Mouse (Mus musculus): ENCODE measurements at regions not wholly inside any gene's neighbourhood (a gene's known extent, or its start where the extent isn't known, plus 50 kb on each side); places are given as distances from the start of the nearest gene placed in this dataset.

GRCm38 (mm10) chr3:39341161-39341687, 454.5 kb downstream of the Fat4 start:
- DNase-seq (ENCODE audit: low spot score): no peak
- H3K36me3 ChIP-seq: no peaks in the 10 kb centered on the region

GRCm38 (mm10) chr3:39344078-39344477, 457.3 kb downstream of the Fat4 start:
- H3K4me1 ChIP-seq (replicated peaks): no peaks in the 10 kb centered on the region
- H3K36me3 ChIP-seq: no peaks in the 10 kb centered on the region
- no peak overlapping the region for H3K4me3 ChIP-seq
- no peak for DNase-seq (ENCODE audit: low spot score)
- no peaks in the 10 kb centered on the region for H3K27me3 ChIP-seq (ENCODE audit: insufficient read depth, poor library complexity, severe bottlenecking)
- WGBS: 84% methylated on average over 3 of the region's 3 CpGs
- H3K27ac ChIP-seq: no peak overlapping the region
- no peaks in the 10 kb centered on the region for H3K9me3 ChIP-seq

More at GRCm38 (mm10) chr3:39341161-39341687, 454.5 kb downstream of the Fat4 start:
- Histone ChIP-seq H3K27me3 (ENCODE audit: insufficient read depth, poor library complexity, severe bottlenecking) (no peaks in the 10 kb centered on the region), H3K27ac (no peak overlapping the region), H3K4me1 (replicated peaks) (no peaks in the 10 kb centered on the region), H3K4me3 (no peak overlapping the region), H3K9me3 (no peaks in the 10 kb centered on the region)
- 89% methylated on average over 3 of the region's 3 CpGs for WGBS

DNA sequence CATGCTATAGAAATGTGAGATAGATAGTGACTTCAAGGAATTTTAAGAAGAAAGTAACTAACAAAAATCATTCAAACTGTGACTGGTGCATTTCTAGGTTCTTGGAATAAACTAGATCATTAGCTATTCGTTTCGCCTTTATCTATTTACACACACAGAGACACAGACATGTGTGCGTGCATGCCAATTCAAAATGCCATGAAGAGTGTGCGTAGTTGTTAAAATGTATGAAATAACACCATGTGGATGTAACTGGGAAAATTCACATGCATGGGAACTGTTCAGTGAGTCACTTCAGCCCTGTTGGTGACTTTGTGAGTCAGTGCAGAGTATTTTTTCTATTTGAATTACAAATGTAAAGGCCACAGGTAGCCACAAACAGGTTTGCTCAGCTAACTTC, 460.8 kb downstream of the Fat4 start:
- H3K4me3 ChIP-seq: no peak overlapping the region
- no peak overlapping the region for H3K27ac ChIP-seq
- no peaks in the 10 kb centered on the region for H3K36me3 ChIP-seq
- no peaks in the 10 kb centered on the region for H3K27me3 ChIP-seq (ENCODE audit: insufficient read depth, poor library complexity, severe bottlenecking)
- no peaks in the 10 kb centered on the region for H3K9me3 ChIP-seq
- WGBS: 97% methylated on average over 4 of the region's 4 CpGs
- no peaks in the 10 kb centered on the region for H3K4me1 ChIP-seq (replicated peaks)
- no peak for DNase-seq (ENCODE audit: low spot score)

- Histone ChIP-seq H3K4me1 (replicated peaks) (no peaks in the 10 kb centered on the region), H3K27ac (no peak overlapping the region), H3K36me3 (no peaks in the 10 kb centered on the region), H3K9me3 (no peaks in the 10 kb centered on the region), H3K27me3 (ENCODE audit: insufficient read depth, poor library complexity, severe bottlenecking) (no peaks in the 10 kb centered on the region), H3K4me3 (no peak overlapping the region)
- 76% methylated on average over 2 of the region's 2 CpGs for WGBS
- DNase-seq (ENCODE audit: low spot score): no peak
These were observed 470.3 kb downstream of the Fat4 start for GRCm38 (mm10) chr3:39357012-39357411.

GRCm38 (mm10) chr3:39360278-39360677, 473.5 kb downstream of the Fat4 start:
- no peaks in the 10 kb centered on the region for H3K4me1 ChIP-seq (replicated peaks)
- no peaks in the 10 kb centered on the region for H3K36me3 ChIP-seq
- H3K27ac ChIP-seq: no peak overlapping the region
- H3K4me3 ChIP-seq: no peak overlapping the region
- no peak for DNase-seq (ENCODE audit: low spot score)
- H3K9me3 ChIP-seq: no peaks in the 10 kb centered on the region
- no peaks in the 10 kb centered on the region for H3K27me3 ChIP-seq (ENCODE audit: insufficient read depth, poor library complexity, severe bottlenecking)
- 71% methylated on average over 2 of the region's 2 CpGs for WGBS

DNA sequence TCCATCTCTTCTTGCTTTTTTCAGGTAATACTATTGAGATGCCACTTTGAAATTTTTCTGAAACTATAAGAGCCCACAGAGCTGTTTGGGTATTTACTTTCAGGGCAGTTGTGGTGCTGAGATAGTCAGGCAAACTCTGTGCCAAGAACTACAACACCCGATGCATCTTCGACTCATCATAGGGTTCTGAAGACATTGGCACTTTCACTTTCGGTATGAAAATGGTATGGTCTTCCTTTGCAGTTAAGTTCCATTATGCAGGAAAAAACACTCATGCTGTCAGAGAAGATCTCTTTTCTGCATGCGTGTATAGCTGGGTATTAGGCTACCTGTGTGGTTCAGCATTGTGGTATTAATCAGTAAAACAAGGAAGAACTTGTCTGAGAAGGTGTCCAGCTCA, 484.2 kb downstream of the Fat4 start:
- no peak for DNase-seq (ENCODE audit: low spot score)
- Histone ChIP-seq H3K36me3 (no peaks in the 10 kb centered on the region), H3K27ac (no peak overlapping the region), H3K9me3 (no peaks in the 10 kb centered on the region), H3K4me1 (replicated peaks) (no peaks in the 10 kb centered on the region), H3K27me3 (ENCODE audit: insufficient read depth, poor library complexity, severe bottlenecking) (no peaks in the 10 kb centered on the region), H3K4me3 (no peak overlapping the region)
- WGBS: 94% methylated on average over 4 of the region's 4 CpGs

DNA sequence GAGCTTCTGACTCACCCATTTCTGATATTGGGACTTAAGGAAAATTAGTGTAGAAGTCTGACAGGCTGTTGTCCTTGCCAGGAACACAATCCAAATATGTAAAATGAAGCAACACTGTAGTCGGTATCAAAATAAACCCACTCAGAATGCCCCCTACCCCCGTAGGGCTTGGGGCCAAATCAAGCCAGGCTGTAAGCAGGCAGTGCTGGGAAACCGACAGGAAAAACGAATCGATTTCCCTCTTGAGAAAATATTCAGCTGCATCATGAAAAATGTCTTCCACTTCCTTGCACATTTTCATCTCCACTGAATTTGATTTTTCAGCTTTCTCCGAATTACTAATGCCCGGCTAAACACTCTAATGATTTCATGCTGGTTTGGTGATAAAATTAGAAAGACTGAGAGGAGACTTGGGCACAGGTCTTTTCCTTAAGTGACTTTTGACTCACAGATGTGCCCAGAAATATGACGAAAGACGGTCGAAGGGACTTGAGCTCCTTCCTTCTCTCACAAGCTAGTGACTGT, 485.7 kb downstream of the Fat4 start:
- no peaks in the 10 kb centered on the region for H3K9me3 ChIP-seq
- H3K4me3 ChIP-seq: no peak overlapping the region
- no peaks in the 10 kb centered on the region for H3K36me3 ChIP-seq
- H3K4me1 ChIP-seq (replicated peaks): no peaks in the 10 kb centered on the region
- no peak for DNase-seq (ENCODE audit: low spot score)
- H3K27ac ChIP-seq: no peak overlapping the region
- H3K27me3 ChIP-seq (ENCODE audit: insufficient read depth, poor library complexity, severe bottlenecking): no peaks in the 10 kb centered on the region
- 85% methylated on average over 10 of the region's 10 CpGs for WGBS

- Histone ChIP-seq H3K27ac (no peak overlapping the region), H3K27me3 (ENCODE audit: insufficient read depth, poor library complexity, severe bottlenecking) (no peaks in the 10 kb centered on the region), H3K4me1 (replicated peaks) (no peaks in the 10 kb centered on the region), H3K4me3 (no peak overlapping the region), H3K9me3 (no peaks in the 10 kb centered on the region), H3K36me3 (no peaks in the 10 kb centered on the region)
- DNase-seq (ENCODE audit: low spot score): no peak
- WGBS: 92% methylated on average over 5 of the region's 5 CpGs
These were observed 488.7 kb downstream of the Fat4 start for GRCm38 (mm10) chr3:39375465-39375864.

- WGBS: 74% methylated on average over 1 of the region's 1 CpGs
- H3K36me3 ChIP-seq: no peaks in the 10 kb centered on the region
- no peaks in the 10 kb centered on the region for H3K9me3 ChIP-seq
- no peaks in the 10 kb centered on the region for H3K4me1 ChIP-seq (replicated peaks)
- no peak overlapping the region for H3K27ac ChIP-seq
- H3K4me3 ChIP-seq: no peak overlapping the region
- DNase-seq (ENCODE audit: low spot score): no peak
- no peaks in the 10 kb centered on the region for H3K27me3 ChIP-seq (ENCODE audit: insufficient read depth, poor library complexity, severe bottlenecking)
These were observed 501.8 kb downstream of the Fat4 start for GRCm38 (mm10) chr3:39388491-39388890.

- no peaks in the 10 kb centered on the region for H3K4me1 ChIP-seq (replicated peaks)
- no peaks in the 10 kb centered on the region for H3K9me3 ChIP-seq
- no peak overlapping the region for H3K27ac ChIP-seq
- no peaks in the 10 kb centered on the region for H3K27me3 ChIP-seq (ENCODE audit: insufficient read depth, poor library complexity, severe bottlenecking)
- H3K36me3 ChIP-seq: no peaks in the 10 kb centered on the region
- WGBS: 65% methylated on average over 9 of the region's 9 CpGs
- H3K4me3 ChIP-seq: no peak overlapping the region
- DNase-seq (ENCODE audit: low spot score): no peak
These were observed 503.7 kb downstream of the Fat4 start for GRCm38 (mm10) chr3:39390442-39390841.

DNA sequence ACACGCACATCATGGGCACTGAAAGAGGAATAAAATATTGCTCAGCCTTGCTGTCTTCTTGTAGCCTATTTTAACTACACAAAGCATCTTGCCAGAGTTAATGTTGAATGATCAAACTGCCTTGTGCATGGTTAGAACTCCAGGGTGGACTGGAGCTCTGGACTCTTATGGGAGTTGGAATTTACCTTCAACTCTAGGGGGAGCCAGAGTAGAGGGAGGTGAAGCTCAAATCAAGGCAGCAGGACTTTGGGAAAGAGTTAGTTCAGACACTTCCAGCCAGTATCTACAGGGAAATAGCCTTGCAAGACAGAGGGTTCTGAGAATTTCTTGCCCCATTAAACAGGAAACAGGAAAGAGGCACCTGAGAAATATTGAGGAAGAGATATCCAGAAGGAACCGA, 505.3 kb downstream of the Fat4 start:
- no peak overlapping the region for H3K27ac ChIP-seq
- H3K9me3 ChIP-seq: no peaks in the 10 kb centered on the region
- DNase-seq (ENCODE audit: low spot score): no peak
- WGBS: 86% methylated on average over 2 of the region's 2 CpGs
- H3K27me3 ChIP-seq (ENCODE audit: insufficient read depth, poor library complexity, severe bottlenecking): no peaks in the 10 kb centered on the region
- no peak overlapping the region for H3K4me3 ChIP-seq
- H3K4me1 ChIP-seq (replicated peaks): no peaks in the 10 kb centered on the region
- H3K36me3 ChIP-seq: no peaks in the 10 kb centered on the region

DNA sequence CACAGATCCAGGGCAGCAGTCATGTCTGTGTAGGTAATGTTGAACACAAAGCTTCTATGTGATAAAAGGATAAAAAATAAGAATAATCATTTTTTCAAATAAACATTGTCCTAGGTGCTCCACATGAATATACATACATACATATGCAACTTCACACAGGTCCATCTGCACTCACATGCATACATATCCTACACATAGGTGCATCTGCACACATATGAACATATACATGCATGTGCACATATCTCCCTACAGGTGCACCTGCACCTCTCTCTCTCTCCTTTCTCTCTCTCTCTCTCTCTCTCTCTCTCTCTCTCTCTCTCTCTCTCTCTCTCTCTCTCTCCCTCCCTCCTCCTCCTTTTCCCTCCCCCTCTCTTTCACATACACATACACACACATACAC, 509.9 kb downstream of the Fat4 start:
- H3K27me3 ChIP-seq (ENCODE audit: insufficient read depth, poor library complexity, severe bottlenecking): no peaks in the 10 kb centered on the region
- no peak overlapping the region for H3K4me3 ChIP-seq

GRCm38 (mm10) chr3:39397255-39397654, 510.5 kb downstream of the Fat4 start:
- 77% methylated on average over 3 of the region's 3 CpGs for WGBS
- no peaks in the 10 kb centered on the region for H3K9me3 ChIP-seq
- no peak overlapping the region for H3K4me3 ChIP-seq
- H3K27ac ChIP-seq: no peak overlapping the region
- H3K36me3 ChIP-seq: no peaks in the 10 kb centered on the region
- H3K27me3 ChIP-seq (ENCODE audit: insufficient read depth, poor library complexity, severe bottlenecking): no peaks in the 10 kb centered on the region
- H3K4me1 ChIP-seq (replicated peaks): no peaks in the 10 kb centered on the region
- no peak for DNase-seq (ENCODE audit: low spot score)

More for the DNA sequence above, 509.9 kb downstream of the Fat4 start:
- H3K36me3 ChIP-seq: no peaks in the 10 kb centered on the region
- DNase-seq (ENCODE audit: low spot score): no peak
- no peak overlapping the region for H3K27ac ChIP-seq
- no peaks in the 10 kb centered on the region for H3K4me1 ChIP-seq (replicated peaks)
- no peaks in the 10 kb centered on the region for H3K9me3 ChIP-seq

GRCm38 (mm10) chr3:39397677-39398076, 510.9 kb downstream of the Fat4 start:
- Histone ChIP-seq H3K4me1 (replicated peaks) (no peaks in the 10 kb centered on the region), H3K36me3 (no peaks in the 10 kb centered on the region), H3K27ac (no peak overlapping the region), H3K4me3 (no peak overlapping the region), H3K27me3 (ENCODE audit: insufficient read depth, poor library complexity, severe bottlenecking) (no peaks in the 10 kb centered on the region), H3K9me3 (no peaks in the 10 kb centered on the region)
- 90% methylated on average over 2 of the region's 2 CpGs for WGBS
- DNase-seq (ENCODE audit: low spot score): no peak

Measured in hindbrain, embryonic 10.5 days (tissue).